Mouse (Mus musculus): ENCODE measurements around the gene Lin28a. TPM values are rescaled to one million over a fixed set of nuclear protein-coding genes. Genes with fewer than 3 reads are reported as not detected.

Gene Lin28a
- polyA plus RNA-seq, 1 experiment = 0.06 TPM

DNA sequence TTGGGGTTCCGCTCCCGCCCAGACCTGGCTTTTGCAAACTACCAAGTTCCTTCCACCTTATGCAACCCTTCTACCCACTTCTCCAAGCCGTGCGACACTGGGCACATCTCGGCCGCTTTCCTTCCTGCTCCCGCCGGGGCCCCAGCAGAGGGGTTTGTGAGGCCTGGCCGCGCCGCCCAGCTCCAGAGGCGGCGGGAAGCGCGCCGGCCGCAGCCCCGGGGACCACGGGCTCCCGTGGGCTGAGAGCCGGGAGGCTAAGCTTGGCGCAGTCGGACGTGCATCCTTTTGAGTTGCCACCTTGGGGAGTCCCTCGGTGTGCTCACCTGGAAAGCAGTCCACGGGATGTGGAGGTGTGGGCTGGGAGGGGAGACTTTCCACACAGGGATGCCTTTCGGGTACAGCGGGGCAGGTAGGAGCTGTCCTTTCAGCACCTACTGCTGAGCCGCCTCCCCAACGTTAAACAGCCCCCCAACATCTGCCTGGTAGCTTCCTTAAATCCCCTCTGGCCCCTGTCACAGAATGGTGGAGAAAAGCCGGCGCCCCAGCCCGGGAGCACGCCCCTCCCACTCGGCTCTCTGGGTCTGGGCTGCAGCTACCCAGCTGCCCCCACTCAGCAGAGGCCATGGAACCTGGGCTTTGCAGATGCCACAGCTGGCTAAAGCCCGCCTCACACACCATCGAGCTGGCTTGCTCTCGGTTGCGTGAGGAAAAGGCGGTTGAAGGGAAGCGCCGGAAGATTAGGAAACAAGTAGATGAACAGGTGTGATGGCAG is 50.3 kb downstream of the Lin28a start, which contains the start of gene Hmgn2:
Hmgn2 (minus strand) TSS at position 501 of the 772 bp plus-strand sequence.
- under 1% methylated on average over 40 of the region's 42 CpGs for WGBS
- Histone ChIP-seq H3K4me1 (ENCODE audit: control insufficient read depth, insufficient read depth, low read length) (peaks cover 5% of the 10 kb centered on the region; the same call in 1 of the 2 replicates), H3K4me3 (replicated peaks; ENCODE audit: extremely low read depth, low read depth, low read length) (peak within 1 kb of the TSS; percentile 79)
- DNase-seq = no peak
- TF ChIP-seq POLR2A (IDR thresholded peaks at IDR 0.05; ENCODE audit: borderline replicate concordance, extremely low read depth, low read depth, low read length) = peak; percentile 4; the same call in 1 of the 2 replicates
- no peak for TF ChIP-seq CTCF (IDR thresholded peaks at IDR 0.05; ENCODE audit: insufficient read depth, low read length)

DNA sequence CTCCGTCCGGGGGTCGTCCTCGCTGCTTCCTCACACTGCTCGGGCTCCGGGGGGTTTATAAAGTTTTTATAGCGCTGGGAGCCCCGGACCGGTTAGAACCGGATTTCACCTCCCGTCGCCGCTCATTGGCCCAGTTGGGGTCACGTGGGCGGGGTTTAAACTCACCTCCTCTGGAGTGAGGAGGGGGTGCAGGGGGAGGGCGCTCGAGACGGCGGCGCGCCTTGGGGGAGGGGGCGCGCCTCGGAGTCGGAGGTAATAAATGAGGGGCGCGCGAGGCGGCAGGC is 50.8 kb downstream of the Lin28a start:
- TF ChIP-seq CTCF (IDR thresholded peaks at IDR 0.05; ENCODE audit: insufficient read depth, low read length) (no peak), POLR2A (IDR thresholded peaks at IDR 0.05; ENCODE audit: borderline replicate concordance, extremely low read depth, low read depth, low read length) (no peak; the same call in 1 of the 2 replicates)
- WGBS = under 1% methylated on average over 20 of the region's 29 CpGs

DNA sequence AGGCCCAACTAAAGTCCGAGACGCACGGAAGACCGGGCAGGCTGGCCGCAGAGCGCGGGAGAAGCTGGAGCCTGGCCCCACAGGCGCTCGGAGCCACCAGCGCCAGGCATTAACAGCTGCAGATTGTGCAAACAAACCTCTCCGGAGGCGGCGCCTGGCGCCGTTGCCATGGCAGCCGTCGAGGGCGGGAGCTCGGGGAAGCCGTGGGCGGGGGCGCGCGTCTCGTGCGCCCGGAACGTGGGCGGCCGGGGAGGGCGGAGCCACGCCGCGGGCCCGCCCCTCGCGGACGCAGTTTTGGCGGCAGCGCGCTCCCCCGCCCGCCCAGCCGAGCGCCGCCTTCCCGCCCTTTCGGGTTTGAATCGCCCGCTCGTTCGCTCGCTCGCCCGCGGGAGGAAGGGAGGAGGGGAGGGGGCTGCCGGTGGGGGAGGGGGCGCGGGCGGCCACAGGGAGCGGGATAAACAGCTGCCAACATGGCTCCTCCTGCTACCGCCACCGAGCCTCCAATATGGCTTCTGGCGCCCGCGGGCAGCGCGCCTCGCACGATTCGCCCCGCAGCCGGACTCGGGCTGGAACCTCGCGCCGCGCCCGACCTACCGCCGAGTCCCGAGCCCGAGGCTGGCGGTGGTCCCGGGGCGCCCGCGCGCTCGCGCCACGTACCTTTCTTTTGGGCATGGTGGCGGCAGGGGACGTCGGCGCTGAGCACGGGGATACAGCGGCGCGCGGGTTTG is 51.3 kb downstream of the Lin28a start:
- peak; percentile 97 for DNase-seq
- H3K4me3 ChIP-seq (replicated peaks; ENCODE audit: extremely low read depth, low read depth, low read length) = peak overlapping the region; percentile 79
- TF ChIP-seq POLR2A (IDR thresholded peaks at IDR 0.05; ENCODE audit: borderline replicate concordance, extremely low read depth, low read depth, low read length) = peak; percentile 53; the same call in 1 of the 2 replicates
- TF ChIP-seq CTCF (IDR thresholded peaks at IDR 0.05; ENCODE audit: insufficient read depth, low read length) = no peak
- H3K4me1 ChIP-seq (ENCODE audit: control insufficient read depth, insufficient read depth, low read length) = peaks cover 5% of the 10 kb centered on the region; the same call in 1 of the 2 replicates
- under 1% methylated on average over 81 of the region's 101 CpGs for WGBS

More for the DNA sequence above, 50.8 kb downstream of the Lin28a start:
- Histone ChIP-seq H3K4me1 (ENCODE audit: control insufficient read depth, insufficient read depth, low read length) (peaks cover 5% of the 10 kb centered on the region; the same call in 1 of the 2 replicates), H3K4me3 (replicated peaks; ENCODE audit: extremely low read depth, low read depth, low read length) (peak overlapping the region; percentile 79)
- DNase-seq = peak; percentile 80

DNA sequence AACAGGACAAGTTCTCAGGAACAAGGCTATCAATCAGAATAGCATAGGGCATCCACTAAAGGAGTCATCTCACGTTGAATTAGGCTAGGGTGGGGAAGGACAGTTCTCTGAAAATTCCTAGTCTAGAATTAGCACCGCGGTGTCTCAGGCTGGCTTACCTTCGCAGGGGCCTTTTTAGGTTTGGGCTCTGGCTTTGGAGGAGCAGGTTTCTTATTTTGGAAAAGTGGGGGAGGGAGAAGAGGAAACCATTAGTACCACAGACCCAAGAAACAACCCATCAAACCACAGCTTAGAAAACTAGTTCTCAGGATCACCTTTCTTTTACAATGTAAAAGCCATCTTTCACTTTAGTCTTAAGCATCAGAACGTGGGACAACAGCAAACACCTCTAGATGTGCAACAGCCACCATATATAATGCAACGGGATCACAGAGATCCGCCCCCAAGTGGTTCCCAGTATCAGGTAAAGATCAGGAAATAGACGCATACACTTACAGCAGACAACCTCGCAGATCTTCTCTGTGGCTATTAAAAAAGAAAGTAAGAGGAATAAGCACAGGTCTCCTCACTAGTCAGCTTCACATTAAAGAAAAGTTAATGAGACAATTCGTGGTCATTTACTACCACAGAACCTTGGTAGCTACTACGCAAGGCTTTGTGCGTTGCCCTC is 52.2 kb downstream of the Lin28a start:
- Histone ChIP-seq H3K4me3 (replicated peaks; ENCODE audit: extremely low read depth, low read depth, low read length) (peak overlapping the region; percentile 72), H3K4me1 (ENCODE audit: control insufficient read depth, insufficient read depth, low read length) (peaks cover 5% of the 10 kb centered on the region; the same call in 1 of the 2 replicates)
- no peak for DNase-seq
- no peak for TF ChIP-seq CTCF (IDR thresholded peaks at IDR 0.05; ENCODE audit: insufficient read depth, low read length)
- TF ChIP-seq POLR2A (IDR thresholded peaks at IDR 0.05; ENCODE audit: borderline replicate concordance, extremely low read depth, low read depth, low read length) = no peak
- 32% methylated on average over 12 of the region's 12 CpGs for WGBS

DNA sequence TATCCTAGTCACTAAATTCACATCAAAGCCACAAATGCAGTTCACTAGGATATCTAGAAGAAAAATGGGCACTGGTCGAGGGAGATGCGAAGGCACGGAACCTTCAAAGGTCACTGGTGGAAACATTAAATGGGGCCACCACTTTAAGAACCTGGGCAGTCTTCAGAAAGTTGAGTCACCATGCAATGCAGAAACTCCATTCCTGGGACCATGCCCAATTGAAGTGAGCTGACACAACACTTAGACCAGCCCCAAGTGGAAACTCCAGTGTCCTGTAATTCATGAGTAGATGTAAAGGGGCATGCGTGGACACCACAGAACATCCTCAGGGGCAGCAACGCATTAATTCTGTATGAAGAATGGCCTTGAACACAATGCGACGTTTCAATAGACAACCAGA is 56.1 kb downstream of the Lin28a start:
- no peaks in the 10 kb centered on the region for H3K4me1 ChIP-seq (ENCODE audit: control insufficient read depth, insufficient read depth, low read length)
- no peak for DNase-seq
- WGBS = 78% methylated on average over 7 of the region's 7 CpGs
- no peak for TF ChIP-seq POLR2A (IDR thresholded peaks at IDR 0.05; ENCODE audit: borderline replicate concordance, extremely low read depth, low read depth, low read length)
- no peak for TF ChIP-seq CTCF (IDR thresholded peaks at IDR 0.05; ENCODE audit: insufficient read depth, low read length)
- H3K4me3 ChIP-seq (replicated peaks; ENCODE audit: extremely low read depth, low read depth, low read length) = no peak overlapping the region

DNA sequence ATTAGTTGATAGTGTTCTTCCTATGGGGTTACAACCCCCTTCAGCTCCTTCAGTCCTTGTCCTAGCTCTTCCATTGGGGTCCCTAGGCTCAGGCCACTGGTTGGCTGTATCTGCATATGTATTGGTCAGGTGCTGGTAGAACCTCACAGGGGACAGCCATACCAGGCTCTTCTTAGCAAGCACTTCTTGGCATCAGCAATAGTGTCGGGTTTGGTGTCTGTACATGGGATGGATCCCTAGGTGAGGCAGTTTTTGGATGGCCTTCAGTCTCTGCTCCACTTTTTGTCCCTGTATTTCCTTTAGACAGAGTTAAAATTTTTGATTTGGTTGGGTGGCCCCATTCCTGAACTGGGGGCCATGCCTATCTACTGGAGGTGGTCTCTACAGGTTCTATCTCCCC is 59.8 kb downstream of the Lin28a start:
- Histone ChIP-seq H3K4me1 (ENCODE audit: control insufficient read depth, insufficient read depth, low read length) (no peaks in the 10 kb centered on the region), H3K4me3 (replicated peaks; ENCODE audit: extremely low read depth, low read depth, low read length) (no peak overlapping the region)
- 89% methylated on average over 1 of the region's 1 CpGs for WGBS
- DNase-seq = no peak
- TF ChIP-seq POLR2A (IDR thresholded peaks at IDR 0.05; ENCODE audit: borderline replicate concordance, extremely low read depth, low read depth, low read length) (no peak), CTCF (IDR thresholded peaks at IDR 0.05; ENCODE audit: insufficient read depth, low read length) (no peak)

DNA sequence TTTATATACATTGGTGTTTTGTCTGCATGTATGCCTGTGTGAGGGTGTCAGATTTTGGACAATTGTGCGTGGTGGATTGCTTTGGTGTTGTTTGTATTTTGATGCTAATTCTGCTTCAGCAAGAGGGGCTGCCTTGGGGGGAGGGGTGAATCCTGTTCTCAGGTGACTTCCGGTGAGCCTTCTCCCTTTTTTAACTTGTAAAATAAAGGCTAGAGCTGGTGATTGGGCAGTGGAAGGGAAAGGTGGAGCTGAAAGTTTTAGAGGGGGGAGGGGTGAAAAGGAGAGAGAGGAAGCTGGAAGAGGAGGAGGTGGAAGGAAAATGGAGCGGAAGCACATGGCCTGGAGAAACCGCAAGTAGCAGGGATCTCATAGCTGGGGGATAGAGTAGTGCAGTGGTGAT is 62.3 kb downstream of the Lin28a start:
- 76% methylated on average over 4 of the region's 4 CpGs for WGBS
- no peak for DNase-seq
- H3K4me3 ChIP-seq (replicated peaks; ENCODE audit: extremely low read depth, low read depth, low read length) = no peak overlapping the region
- H3K4me1 ChIP-seq (ENCODE audit: control insufficient read depth, insufficient read depth, low read length) = no peaks in the 10 kb centered on the region
- TF ChIP-seq CTCF (IDR thresholded peaks at IDR 0.05; ENCODE audit: insufficient read depth, low read length) (no peak), POLR2A (IDR thresholded peaks at IDR 0.05; ENCODE audit: borderline replicate concordance, extremely low read depth, low read depth, low read length) (no peak)

Other genes with a start within 250 kb of the Lin28a start
- 57.2 and 65.6 TPM in 2 replicates for gene Rps6ka1, start 131.0 kb downstream of the Lin28a start, polyA plus RNA-seq (2012; rRNA removed)
- 14.6 and 28.9 TPM in 2 replicates for gene Hmgn2, start 50.2 kb downstream of the Lin28a start, polyA plus RNA-seq (2012; rRNA removed)
- 21.6 and 28.4 TPM in 2 replicates for gene Dhdds, start 17.9 kb downstream of the Lin28a start, polyA plus RNA-seq (2012; rRNA removed)
- gene Zfp683, start 35.0 kb upstream of the Lin28a start, polyA plus RNA-seq (2012; rRNA removed) = 0.27 and 0.58 TPM in 2 replicates
- 7.2 and 14.7 TPM in 2 replicates for gene Crybg2, start 42.0 kb upstream of the Lin28a start, polyA plus RNA-seq (2012; rRNA removed)
- gene Cd52, start 76.2 kb upstream of the Lin28a start, polyA plus RNA-seq (2012; rRNA removed) = 52.8 and 76.5 TPM in 2 replicates
- gene Ubxn11, start 83.7 kb upstream of the Lin28a start, polyA plus RNA-seq (2012; rRNA removed) = 28.8 and 30.0 TPM in 2 replicates
- 654 and 703 TPM in 2 replicates for gene Sh3bgrl3, start 109.9 kb upstream of the Lin28a start, polyA plus RNA-seq (2012; rRNA removed)
- 17.1 and 30.2 TPM in 2 replicates for gene Cep85, start 168.3 kb upstream of the Lin28a start, polyA plus RNA-seq (2012; rRNA removed)
- not detected in 2 replicates for gene Gm7534, start 184.2 kb upstream of the Lin28a start, polyA plus RNA-seq (2012; rRNA removed)
- 0.20 and 0.31 TPM in 2 replicates for gene Catsper4, start 208.5 kb upstream of the Lin28a start, polyA plus RNA-seq (2012; rRNA removed)
- gene Cnksr1, start 219.6 kb upstream of the Lin28a start, polyA plus RNA-seq (2012; rRNA removed) = 13.8 and 15.8 TPM in 2 replicates
- not detected in 2 replicates for gene E130218I03Rik, start 224.8 kb upstream of the Lin28a start, polyA plus RNA-seq (2012; rRNA removed)
- 7.2 and 7.5 TPM in 2 replicates for gene Zfp593, start 226.8 kb upstream of the Lin28a start, polyA plus RNA-seq (2012; rRNA removed)
- gene Gm30191, start 228.1 kb upstream of the Lin28a start, polyA plus RNA-seq (2012; rRNA removed) = not detected in 2 replicates
- gene Grrp1, start 235.3 kb upstream of the Lin28a start, polyA plus RNA-seq (2012; rRNA removed) = 37.9 and 61.1 TPM in 2 replicates